Mouse (Mus musculus): ENCODE results near the gene Tenm3.
A peak's percentile ranks its signal among the peaks of the same experiment; 100 is the strongest.

The Tenm3 gene

GRCm38 (mm10) chr8:48342321-48343066 lies 501.3 kb downstream of the Tenm3 start:
- DNase-seq (ENCODE audit: low spot score in 2 of 2): peak; percentile 41 to 48

DNA sequence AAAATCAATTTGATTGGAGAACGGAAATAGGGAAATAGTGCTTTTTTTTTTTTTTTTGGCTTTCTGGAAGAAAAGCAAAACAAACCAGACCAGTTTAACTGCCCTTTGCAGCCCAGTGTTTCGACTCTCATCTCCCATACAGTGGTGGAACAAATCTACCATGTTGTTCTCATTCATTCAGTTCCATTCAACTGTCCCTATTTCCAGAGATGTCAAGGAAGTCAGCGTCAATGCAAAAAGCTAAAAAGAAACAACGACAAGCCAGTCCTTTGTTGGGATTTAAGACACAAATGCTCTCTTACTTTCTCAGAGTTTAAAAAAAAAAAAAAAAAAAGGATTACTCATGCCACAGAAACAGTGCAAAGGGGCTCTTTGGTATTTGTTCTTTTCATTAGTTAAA lies 502.1 kb downstream of the Tenm3 start:
- DNase-seq (ENCODE audit: low spot score in 2 of 2): no peak

DNA sequence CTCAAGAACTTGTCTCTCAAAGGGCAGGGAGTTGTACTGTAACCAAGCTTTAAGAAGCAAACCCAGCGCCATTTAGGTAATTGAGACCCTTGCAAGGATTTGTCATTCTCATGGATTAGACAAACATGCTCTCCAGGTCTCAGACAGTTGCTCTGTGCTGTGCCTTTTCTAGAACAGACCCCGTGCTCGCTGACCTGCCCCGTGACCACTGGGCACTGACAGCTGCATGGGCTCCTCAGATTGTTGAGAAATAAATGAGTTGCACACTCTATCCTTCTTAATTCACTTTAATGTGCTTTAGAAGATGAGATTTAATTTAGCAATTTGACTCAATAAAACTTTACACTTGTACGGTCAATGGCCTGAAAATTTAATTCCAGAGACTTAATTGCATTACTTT lies 502.5 kb downstream of the Tenm3 start:
- no peak for DNase-seq (ENCODE audit: low spot score in 2 of 2)

GRCm38 (mm10) chr8:48322655-48323265 lies 521.0 kb downstream of the Tenm3 start:
- DNase-seq (ENCODE audit: low spot score in 2 of 2): no peak

- DNase-seq (ENCODE audit: low spot score in 2 of 2): no peak
These were observed 521.5 kb downstream of the Tenm3 start for GRCm38 (mm10) chr8:48322240-48322639.

DNA sequence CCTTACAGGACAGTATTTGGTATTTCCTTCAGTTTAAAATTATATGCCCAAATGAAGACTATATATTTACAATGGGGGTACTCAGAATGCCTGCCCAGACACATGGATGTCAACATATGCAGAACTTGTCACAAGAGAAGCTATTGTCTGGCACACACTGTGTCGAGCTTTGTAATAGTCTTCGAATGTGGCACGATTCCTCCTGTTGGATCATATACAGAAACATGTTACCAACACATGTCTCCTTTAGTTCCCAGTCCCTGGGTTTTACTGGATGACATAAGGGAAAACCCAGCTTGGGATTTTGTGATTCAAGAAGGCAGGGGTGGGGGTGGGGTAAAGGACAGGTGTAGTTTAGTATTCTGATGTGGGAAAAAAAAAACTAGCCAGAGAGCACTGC lies 524.1 kb downstream of the Tenm3 start:
- no peak for DNase-seq (ENCODE audit: low spot score in 2 of 2)

DNA sequence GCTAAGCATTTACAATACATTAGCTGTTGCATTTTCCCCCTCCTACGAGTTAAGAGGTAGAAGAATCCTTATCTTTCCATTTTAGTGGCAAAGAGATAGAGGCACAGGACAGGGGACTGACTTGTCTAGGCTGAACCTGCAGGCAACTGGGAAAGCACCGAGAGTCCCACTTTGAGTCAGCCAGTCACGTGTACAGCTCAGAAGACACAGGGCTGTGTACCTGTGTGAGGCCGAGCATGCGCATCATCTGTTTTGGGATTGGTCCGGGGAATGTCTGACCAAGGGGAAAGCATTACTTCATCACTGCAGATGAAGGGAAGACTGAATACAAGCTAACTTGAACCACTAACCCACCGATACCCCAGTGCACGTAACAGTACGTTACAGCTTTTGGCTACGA lies 526.3 kb downstream of the Tenm3 start:
- DNase-seq (ENCODE audit: low spot score in 2 of 2): no peak

GRCm38 (mm10) chr8:48315605-48316004 lies 528.1 kb downstream of the Tenm3 start:
- no peak for DNase-seq (ENCODE audit: low spot score in 2 of 2)

GRCm38 (mm10) chr8:48313985-48314368 lies 529.8 kb downstream of the Tenm3 start:
- no peak for DNase-seq (ENCODE audit: low spot score in 2 of 2)

GRCm38 (mm10) chr8:48313210-48313984 lies 530.4 kb downstream of the Tenm3 start:
- peak; percentile 48 to 66 for DNase-seq (ENCODE audit: low spot score in 2 of 2)

DNA sequence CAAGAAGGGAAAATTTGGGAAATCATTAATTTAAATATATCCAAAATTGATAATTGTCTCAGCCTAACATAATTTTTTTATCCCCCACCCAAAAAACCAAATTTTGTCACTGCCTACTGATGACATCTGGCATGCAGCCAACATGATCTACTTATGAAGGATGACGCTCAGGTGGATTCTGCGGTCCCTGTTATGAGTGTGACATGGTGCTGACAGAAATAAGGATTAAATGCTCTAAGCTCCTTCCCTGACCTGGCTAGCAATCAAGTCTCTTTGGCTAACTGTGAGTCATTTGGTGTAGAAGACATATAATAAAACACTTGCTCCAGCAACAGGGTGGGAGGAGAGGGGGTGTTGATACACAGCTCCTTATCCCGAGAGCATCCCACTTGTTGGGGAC lies 532.0 kb downstream of the Tenm3 start:
- no peak for DNase-seq (ENCODE audit: low spot score in 2 of 2)

DNA sequence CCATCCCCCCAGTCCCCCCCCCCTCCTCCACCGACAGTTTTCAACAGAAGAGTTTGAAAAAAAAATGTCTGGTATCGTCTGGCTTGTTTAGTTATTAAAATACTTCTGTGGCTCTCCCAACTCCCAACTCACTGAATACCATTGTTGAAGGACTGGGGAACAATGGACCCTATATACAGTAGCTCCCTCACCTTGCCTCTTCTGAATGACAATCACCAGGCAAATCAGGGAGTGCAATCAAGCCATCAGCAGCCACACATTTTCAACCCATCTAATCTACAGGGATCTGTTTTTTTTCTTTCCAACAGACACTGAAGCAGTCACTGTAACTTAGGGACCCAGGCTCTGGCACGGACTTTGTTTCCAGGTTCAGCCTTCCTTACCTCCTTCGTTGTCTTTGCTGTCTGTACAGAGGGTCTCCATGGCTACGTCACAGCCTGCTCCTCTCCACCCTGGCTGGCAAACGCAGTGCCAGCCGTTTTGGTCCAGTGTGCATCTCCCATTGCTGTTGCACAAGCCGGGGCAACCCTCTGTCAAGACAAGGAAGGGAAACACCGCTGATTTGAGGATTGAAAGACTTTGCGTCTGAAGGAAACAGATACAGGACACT lies 533.4 kb downstream of the Tenm3 start:
- no peak for DNase-seq (ENCODE audit: low spot score in 2 of 2)

DNA sequence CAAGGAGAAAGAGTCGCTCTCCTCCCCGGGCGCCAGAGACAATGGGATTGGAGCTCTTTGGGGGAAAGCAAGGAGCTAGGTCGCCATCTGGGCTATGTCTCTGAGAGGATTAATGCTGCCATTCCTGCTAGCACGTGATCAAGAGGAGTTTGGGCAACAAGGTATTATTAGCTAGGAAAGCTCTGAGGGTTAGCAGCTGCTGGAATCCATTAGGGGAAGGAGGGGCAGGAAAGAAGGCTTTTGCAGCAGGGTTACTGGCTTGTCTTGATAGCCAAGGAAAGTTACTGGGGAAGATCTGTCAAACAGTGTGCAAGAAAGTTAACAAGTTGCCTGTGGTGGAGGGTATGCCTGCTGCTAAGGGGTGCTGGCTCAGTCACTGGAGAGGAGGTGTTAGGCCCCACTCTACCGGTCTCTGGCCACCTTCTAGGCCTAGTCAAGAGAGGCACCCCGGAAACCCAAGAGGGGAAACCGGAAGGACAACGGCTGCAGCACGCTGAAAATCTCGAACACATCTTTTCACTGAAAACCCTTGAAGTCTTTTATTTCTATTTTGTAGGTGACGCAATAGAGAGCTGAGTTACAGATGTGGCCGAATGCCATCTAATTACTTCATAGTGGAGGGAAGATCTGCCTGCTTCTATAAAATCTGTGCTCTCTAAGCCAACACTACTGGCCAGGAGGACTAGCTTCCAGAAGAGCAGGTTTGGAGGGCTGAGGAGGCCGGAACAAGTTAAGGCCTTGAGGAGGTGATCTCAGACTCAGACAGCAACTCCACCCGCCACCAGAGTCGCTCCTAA lies 534.4 kb downstream of the Tenm3 start:
- DNase-seq (ENCODE audit: low spot score in 2 of 2): no peak

- DNase-seq (ENCODE audit: low spot score in 2 of 2): no peak
These were observed 539.5 kb downstream of the Tenm3 start for GRCm38 (mm10) chr8:48304224-48304623.

- DNase-seq (ENCODE audit: low spot score in 2 of 2): peak; percentile 44 to 50
These were observed 543.1 kb downstream of the Tenm3 start for GRCm38 (mm10) chr8:48300613-48301037.

GRCm38 (mm10) chr8:48300061-48300460 lies 543.7 kb downstream of the Tenm3 start:
- no peak for DNase-seq (ENCODE audit: low spot score in 2 of 2)

GRCm38 (mm10) chr8:48299341-48299740 lies 544.4 kb downstream of the Tenm3 start:
- DNase-seq (ENCODE audit: low spot score in 2 of 2): no peak

GRCm38 (mm10) chr8:48296371-48296770 lies 547.4 kb downstream of the Tenm3 start:
- DNase-seq (ENCODE audit: low spot score in 2 of 2): no peak

DNA sequence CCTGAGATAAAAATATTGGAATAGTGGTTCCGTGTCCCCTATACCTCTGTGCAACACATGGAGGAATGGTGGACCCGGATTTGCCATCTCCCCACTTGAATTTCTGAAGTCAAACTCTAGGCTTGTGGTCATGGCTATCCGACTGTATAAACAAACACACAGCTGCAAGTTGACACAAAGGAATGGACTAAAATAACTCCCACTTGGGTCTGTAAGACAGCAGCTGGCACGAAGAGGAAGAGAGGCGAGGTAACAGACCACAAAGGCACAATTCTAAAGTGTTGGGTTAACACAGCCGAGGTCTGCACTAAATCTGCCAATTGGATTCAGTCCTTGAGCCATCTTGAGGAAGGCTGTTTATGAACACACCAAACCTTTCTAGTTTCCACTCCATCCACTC lies 548.2 kb downstream of the Tenm3 start:
- no peak for DNase-seq (ENCODE audit: low spot score in 2 of 2)

DNA sequence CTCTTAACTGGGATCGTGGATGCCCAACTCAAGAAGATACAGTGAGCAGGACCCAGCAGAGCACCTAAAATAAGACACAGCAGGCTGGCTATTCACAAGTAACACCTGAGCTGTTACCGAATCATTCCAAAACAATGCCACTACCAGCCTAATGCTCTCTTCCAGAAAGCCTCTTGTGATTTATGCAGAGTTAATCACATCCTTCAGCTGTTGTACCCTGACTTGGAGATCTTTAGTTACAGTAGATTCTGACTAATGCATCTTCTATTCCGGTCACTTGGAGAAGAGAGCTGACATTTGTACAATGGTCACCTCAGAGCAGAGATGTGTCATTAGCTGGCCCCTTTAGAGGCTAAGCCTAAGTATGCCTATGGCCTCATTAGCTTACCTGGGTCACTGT lies 550.0 kb downstream of the Tenm3 start:
- DNase-seq (ENCODE audit: low spot score in 2 of 2): no peak

DNA sequence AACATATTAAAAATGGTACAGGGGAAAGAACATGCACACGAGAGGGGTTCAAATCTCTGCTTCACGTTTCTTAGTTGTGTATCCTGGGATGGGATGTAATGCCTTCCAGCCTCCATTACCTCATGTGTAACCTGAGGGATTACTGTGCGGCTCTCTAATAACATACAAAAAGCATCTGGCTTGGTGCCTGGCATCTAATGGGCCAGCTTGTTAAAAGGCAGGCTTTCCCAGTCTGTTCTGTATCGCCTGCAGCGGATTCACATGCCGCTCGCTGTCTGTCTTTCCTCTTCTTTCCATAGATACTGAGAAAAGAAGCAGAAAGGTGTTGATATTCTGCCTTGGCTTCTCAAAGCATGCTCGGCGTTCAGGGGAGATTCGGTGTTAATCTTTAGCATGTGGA lies 558.3 kb downstream of the Tenm3 start:
- no peak for DNase-seq (ENCODE audit: low spot score in 2 of 2)

- no peak for DNase-seq (ENCODE audit: low spot score in 2 of 2)
These were observed 561.9 kb downstream of the Tenm3 start for GRCm38 (mm10) chr8:48281855-48282254.

Measured in right cerebral cortex, postnatal 10 days (tissue).